Mouse (Mus musculus): ENCODE measurements around the gene Fbxl7.

DNA sequence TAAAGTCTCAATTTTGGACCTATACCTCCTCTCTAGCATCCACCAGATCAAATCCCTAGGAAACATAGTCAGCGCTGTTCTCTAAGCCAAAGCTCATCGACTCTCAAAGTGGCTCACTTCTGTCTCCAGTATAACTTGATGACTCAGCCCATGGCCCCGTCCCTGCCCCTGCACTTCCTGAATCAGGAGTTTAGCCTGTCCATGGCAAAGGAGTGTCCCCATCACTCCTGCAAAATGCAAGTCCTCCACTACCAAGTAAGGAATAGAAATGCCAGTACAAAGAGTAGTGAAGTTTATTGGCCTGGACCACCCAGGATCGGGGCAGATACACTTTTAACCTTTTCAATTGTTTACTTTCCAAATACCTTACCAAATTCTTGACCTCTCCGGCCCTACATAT, 91.3 kb downstream of the Fbxl7 start:
- TF ChIP-seq CTCF (IDR thresholded peaks at IDR 0.05; ENCODE audit: control insufficient read depth, insufficient read depth, insufficient read length) (no peak), USF1 (IDR thresholded peaks at IDR 0.05; ENCODE audit: low read depth) (no peak), MYOD1 (IDR thresholded peaks at IDR 0.05; ENCODE audit: control insufficient read depth, insufficient read length, low read depth) (no peak), MAX (IDR thresholded peaks at IDR 0.05) (no peak), MYOG (IDR thresholded peaks at IDR 0.05; ENCODE audit: control insufficient read depth, extremely low read depth, insufficient read length) (no peak)
